Mouse (Mus musculus) intestine, postnatal 0 days (tissue): ENCODE measurements around the gene Ccl28. TPM values are rescaled to one million over a fixed set of nuclear protein-coding genes. Genes with fewer than 3 reads are reported as not detected.
"Not testable (repeated sequence)": the region's sequence is repeated elsewhere in the genome, so short reads cannot be mapped to it uniquely, and the experiment has no call there.

Experiments
- ATAC-seq: fragments of 200-750 bp; cut with Nextera tagmentation; 2 replicates; pipeline ENCODE4 v1.8.0; 2017; ENCODE audit warnings: mild to moderate bottlenecking, moderate TSS enrichment, moderate library complexity
- H3K27ac ChIP-seq: fragments of 300-500 bp; sonication (generic); 2 replicates; pipeline ENCODE4 v1.5.1; 2014; ENCODE audit warnings: mild to moderate bottlenecking, low read depth, low read length, moderate library complexity
- H3K27me3 ChIP-seq: fragments of 300-500 bp; sonication (generic); replicated peaks from 2 replicates; pipeline ENCODE4 v1.6.1; 2014; ENCODE audit warnings: low read length, mixed read lengths; ENCODE audit not compliant: control insufficient read depth, insufficient read depth
- H3K36me3 ChIP-seq: fragments of 300-500 bp; sonication (generic); 2 replicates; pipeline ENCODE4 v1.6.1; 2014; ENCODE audit warnings: mild to moderate bottlenecking, moderate library complexity; ENCODE audit not compliant: control insufficient read depth, insufficient read depth
- H3K4me1 ChIP-seq: fragments of 300-500 bp; sonication (generic); replicated peaks from 2 replicates; pipeline ENCODE4 v1.6.1; 2014; ENCODE audit warnings: antibody characterized with exemption, low read length, mixed read lengths; ENCODE audit not compliant: control insufficient read depth, insufficient read depth
- H3K4me2 ChIP-seq: fragments of 300-500 bp; sonication (generic); replicated peaks from 2 replicates; pipeline ENCODE4 v1.6.1; 2014; ENCODE audit warnings: low read depth, mild to moderate bottlenecking, moderate library complexity
- H3K4me3 ChIP-seq: fragments of 300-500 bp; sonication (generic); 2 replicates; pipeline ENCODE4 v1.5.1; 2014; ENCODE audit warnings: low read depth, low read length
- H3K9ac ChIP-seq: fragments of 300-500 bp; sonication (generic); 2 replicates; pipeline ENCODE4 v1.6.1; 2014; ENCODE audit warnings: mild to moderate bottlenecking, low read depth, low read length
- H3K9me3 ChIP-seq: fragments of 300-500 bp; sonication (generic); 2 replicates; pipeline ENCODE4 v1.6.1; 2016; ENCODE audit warnings: mixed run types; ENCODE audit not compliant: control insufficient read depth
- CTCF ChIP-seq: sonication (generic); IDR thresholded peaks from 2 replicates; pipeline ENCODE4 v1.5.1; 2016; ENCODE audit warnings: low read depth, mild to moderate bottlenecking, control low read depth, antibody characterized with exemption, moderate library complexity
- WGBS: fragments of 180-500 bp; shearing (Covaris S2); extraction: QIAGEN DNeasy Blood & Tissue Kit; methylation state at CpG from one replicate; pipeline ENCODE4 v1.1.7; 2014; 5-methylcytosine and 5-hydroxymethylcytosine counted together
- polyA plus RNA-seq: library from polyadenylated mRNA; unstranded; fragments of >200 nt; fragmentation: Nextera tagmentation; extraction: Ambion mirVana; gene quantifications from 2 replicates; pipeline ENCODE4 v1.2.1, GENCODE M21; 2015

Ccl28 gene
- polyA plus RNA-seq, 1 experiment from 2014 or later: 1.1 TPM

DNA sequence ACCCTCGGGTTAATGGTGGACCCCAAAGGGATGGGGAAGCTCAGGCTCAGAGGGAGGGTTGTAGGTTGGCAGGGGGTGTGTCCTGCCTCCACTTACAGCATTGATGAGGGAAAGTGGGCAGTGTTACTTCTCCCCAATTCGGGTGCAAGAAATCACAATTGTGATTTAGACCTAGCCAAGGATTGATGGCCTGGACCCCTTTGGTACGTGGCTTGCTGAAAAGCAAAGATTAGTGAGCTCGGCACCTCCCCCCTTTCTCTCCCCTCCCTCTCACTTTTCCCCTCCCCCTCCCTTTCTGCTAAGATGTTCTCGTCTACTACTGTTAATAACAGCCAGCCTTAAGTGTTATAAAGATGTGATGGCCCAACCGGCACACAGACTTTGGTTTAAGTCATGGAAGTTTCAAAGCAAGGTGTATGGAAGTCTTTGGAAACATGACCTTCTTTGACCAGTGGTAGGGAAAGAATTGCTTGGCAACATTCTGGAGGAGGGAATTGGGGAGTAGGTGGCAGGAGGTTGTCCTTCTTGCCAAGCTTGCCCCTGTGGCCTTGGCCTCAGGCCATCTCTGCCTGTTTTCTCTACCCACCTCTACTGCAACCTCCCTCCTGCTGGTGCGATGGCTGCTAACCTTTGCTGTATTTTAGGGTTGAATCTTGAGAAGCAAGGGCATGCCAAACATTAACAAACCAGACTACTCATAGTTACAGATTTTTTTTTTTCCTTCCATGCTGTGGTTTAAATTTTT lies 67.4 kb downstream of the Ccl28 start:
- ATAC-seq: no peak
- H3K9ac ChIP-seq: peak overlapping the region; percentile 71
- peak overlapping the region; percentile 73 for H3K4me2 ChIP-seq
- WGBS: under 1% methylated on average over 7 of the region's 7 CpGs
- peak overlapping the region; percentile 88 for H3K27ac ChIP-seq
- no peaks in the 10 kb centered on the region for H3K27me3 ChIP-seq
- no peaks in the 10 kb centered on the region; the same call in 1 of the 2 replicates for H3K4me1 ChIP-seq
- TF ChIP-seq CTCF: no peak
- no peaks in the 10 kb centered on the region for H3K9me3 ChIP-seq
- H3K4me3 ChIP-seq: peak overlapping the region; percentile 97
- no peaks in the 10 kb centered on the region for H3K36me3 ChIP-seq

DNA sequence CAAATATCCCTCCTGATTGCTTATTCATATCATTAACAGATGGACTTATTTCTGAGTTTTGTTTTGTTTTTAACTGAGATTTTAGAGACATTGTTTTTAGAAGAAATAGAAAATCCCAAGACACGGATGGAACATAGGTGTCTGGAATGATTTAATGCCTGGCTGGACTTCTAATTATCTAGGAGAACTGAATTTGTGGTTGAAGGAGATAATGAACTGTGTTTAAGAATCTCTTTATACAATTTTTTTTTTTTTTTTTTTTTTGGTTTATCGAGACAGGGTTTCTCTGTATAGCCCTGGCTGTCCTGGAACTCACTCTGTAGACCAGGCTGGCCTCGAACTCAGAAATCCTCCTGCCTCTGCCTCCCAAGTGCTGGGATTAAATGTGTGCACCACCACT lies 68.3 kb downstream of the Ccl28 start:
- H3K27ac ChIP-seq, H3K36me3 ChIP-seq, ATAC-seq, H3K9me3 ChIP-seq, H3K27me3 ChIP-seq, H3K4me1 ChIP-seq, H3K9ac ChIP-seq: not testable (repeated sequence)
- H3K4me3 ChIP-seq: peak overlapping the region; percentile 97
- WGBS: 67% methylated on average over 3 of the region's 3 CpGs
- peak overlapping the region; percentile 73 for H3K4me2 ChIP-seq

DNA sequence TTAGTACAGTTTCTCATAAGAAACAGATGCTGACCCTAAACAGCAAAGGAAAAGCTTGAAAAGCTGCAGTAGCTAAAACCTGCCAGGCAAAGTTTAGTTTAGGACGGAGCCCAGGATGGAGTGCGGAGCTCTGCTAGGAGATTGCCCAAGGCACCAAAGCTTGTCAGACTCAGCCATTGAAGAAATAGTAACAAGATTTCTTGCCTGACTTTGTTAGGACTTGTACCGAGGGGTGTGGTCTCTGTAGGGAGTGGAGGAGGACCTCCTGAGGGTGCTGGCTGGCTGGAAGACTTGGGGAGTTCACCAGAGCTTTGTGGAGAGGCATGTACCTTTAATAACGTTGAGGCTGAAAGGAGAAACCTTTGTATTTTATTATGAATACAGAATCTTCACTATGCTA lies 72.1 kb downstream of the Ccl28 start:
- WGBS: 67% methylated on average over 4 of the region's 4 CpGs
- Histone ChIP-seq H3K9ac (no peak overlapping the region), H3K4me2 (no peak overlapping the region)

DNA sequence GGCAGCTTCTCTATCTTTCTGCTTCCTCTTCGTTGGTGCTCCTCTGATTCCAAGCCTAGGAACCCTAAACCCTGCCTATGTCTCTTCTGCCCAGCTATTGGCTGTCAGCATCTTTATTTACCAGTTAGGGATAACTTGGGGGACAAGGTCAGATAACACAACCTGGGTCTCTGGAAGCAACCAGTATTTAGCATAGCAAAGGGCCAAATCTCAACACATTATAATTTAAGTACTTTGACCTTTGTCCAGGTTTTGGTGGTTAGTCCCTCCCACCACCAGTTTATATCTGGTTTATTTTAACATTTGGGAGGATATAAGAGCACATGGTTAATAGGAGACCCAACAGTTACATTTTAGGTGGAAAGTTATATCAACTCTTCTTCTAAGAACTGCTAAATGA lies 72.9 kb downstream of the Ccl28 start:
- H3K4me2 ChIP-seq: no peak overlapping the region
- no peaks in the 10 kb centered on the region for H3K27me3 ChIP-seq
- no peaks in the 10 kb centered on the region for H3K9me3 ChIP-seq
- no peak for ATAC-seq
- no peak overlapping the region for H3K9ac ChIP-seq
- 61% methylated on average over 1 of the region's 1 CpGs for WGBS
- no peak for TF ChIP-seq CTCF
- H3K36me3 ChIP-seq: peaks cover 18% of the 10 kb centered on the region
- no peaks in the 10 kb centered on the region for H3K4me1 ChIP-seq
- no peak overlapping the region for H3K4me3 ChIP-seq
- H3K27ac ChIP-seq: no peak overlapping the region

More for the DNA sequence above, 72.1 kb downstream of the Ccl28 start:
- TF ChIP-seq CTCF: no peak
- Histone ChIP-seq H3K27me3 (no peaks in the 10 kb centered on the region), H3K36me3 (peaks cover 12% of the 10 kb centered on the region), H3K27ac (no peak overlapping the region), H3K4me1 (no peaks in the 10 kb centered on the region; the same call in 1 of the 2 replicates), H3K9me3 (no peaks in the 10 kb centered on the region), H3K4me3 (no peak overlapping the region)
- ATAC-seq: no peak

DNA sequence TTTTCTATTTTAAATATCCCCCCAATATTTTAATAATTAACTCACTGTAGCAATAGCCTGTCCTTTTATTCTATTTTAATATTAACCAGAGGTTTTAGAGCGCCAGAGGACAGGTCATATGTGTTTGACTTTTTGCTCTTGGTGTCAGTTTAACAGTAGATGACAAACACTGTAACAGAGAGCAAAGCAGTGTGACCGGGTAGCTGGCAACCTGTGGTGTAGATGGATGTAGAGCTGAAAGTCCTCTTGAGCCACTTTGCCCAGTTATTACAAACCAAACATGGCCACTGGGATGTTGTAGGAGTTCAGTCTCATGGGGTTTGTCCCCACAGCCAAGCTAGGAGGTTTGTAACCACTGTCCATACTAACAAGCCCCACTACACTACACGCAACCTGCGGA lies 74.8 kb downstream of the Ccl28 start:
- Histone ChIP-seq H3K36me3 (peaks cover 33% of the 10 kb centered on the region), H3K27me3 (no peaks in the 10 kb centered on the region), H3K4me1 (no peaks in the 10 kb centered on the region), H3K9me3 (no peaks in the 10 kb centered on the region), H3K4me2 (no peak overlapping the region), H3K9ac (no peak overlapping the region), H3K27ac (no peak overlapping the region), H3K4me3 (no peak overlapping the region)
- WGBS: 83% methylated on average over 4 of the region's 4 CpGs
- ATAC-seq: no peak
- no peak for TF ChIP-seq CTCF

Other genes starting within 250 kb of the Ccl28 start
- 59.2 and 63.3 TPM in 2 replicates for gene Paip1, start 195.2 kb upstream of the Ccl28 start, polyA plus RNA-seq
- 24.3 and 27.2 TPM in 2 replicates for gene 4833420G17Rik, start 161.1 kb upstream of the Ccl28 start, polyA plus RNA-seq
- gene Tmem267, start 135.8 kb upstream of the Ccl28 start, polyA plus RNA-seq: 1.7 and 1.9 TPM in 2 replicates
- 1.7 and 2.1 TPM in 2 replicates for gene 3110070M22Rik, start 135.4 kb upstream of the Ccl28 start, polyA plus RNA-seq
- gene Hmgcs1, start 66.6 kb downstream of the Ccl28 start, polyA plus RNA-seq: 54.5 and 63.0 TPM in 2 replicates
- gene Nim1k, start 132.1 kb downstream of the Ccl28 start, polyA plus RNA-seq: 0.48 and 0.53 TPM in 2 replicates
- 12.9 and 15.4 TPM in 2 replicates for gene Zfp131, start 167.1 kb downstream of the Ccl28 start, polyA plus RNA-seq
- not detected in 2 replicates for gene AF067063, start 206.4 kb downstream of the Ccl28 start, polyA plus RNA-seq
- not detected in 2 replicates for gene D13Ertd608e, start 212.2 kb downstream of the Ccl28 start, polyA plus RNA-seq